Mouse (Mus musculus) gastrocnemius, postnatal 4 days (tissue): ENCODE results near the gene Slc37a4. TPM values are rescaled to one million over a fixed set of nuclear protein-coding genes. Genes with fewer than 3 reads are reported as not detected.
"Not testable (repeated sequence)": the region's sequence is repeated elsewhere in the genome, so short reads cannot be mapped to it uniquely, and the experiment has no call there.

ENCODE experiments used
- DNase-seq, 2 experiments: peaks; one replicate each; pipeline ENCODE4 v3.0.0; 2021 to 2022; ENCODE audit warnings: low spot score in 2 of 2, mixed read lengths in 2 of 2
- total RNA-seq, 2 experiments: library from RNA; stranded (reverse); gene quantifications; 2 replicates each; pipeline ENCODE4 v1.2.3; 2021

The Slc37a4 gene
- total RNA-seq, 2 experiments from 2014 or later = 58.2 to 68.3 TPM

DNA sequence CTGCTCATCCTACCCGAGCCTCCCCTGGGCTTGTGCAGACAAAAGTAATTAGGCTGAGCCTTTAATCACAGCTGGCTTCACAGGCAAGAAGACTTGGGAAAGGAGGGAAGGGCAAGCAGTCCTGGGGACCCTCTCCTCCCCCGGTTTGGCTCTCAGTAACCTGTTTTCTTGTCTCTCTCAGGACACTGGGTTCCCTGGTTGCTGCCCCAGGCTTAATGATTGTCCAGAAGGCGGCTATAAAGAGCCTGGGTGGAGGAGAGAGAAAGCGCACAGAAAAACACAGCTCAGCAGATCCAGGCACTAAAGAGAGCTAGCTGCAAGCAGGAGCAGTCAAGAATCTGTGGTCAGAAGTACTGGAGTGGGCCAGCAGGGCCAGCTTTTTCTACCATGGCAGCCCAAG is 1.4 kb downstream of the Slc37a4 start:
- no peak for DNase-seq

DNA sequence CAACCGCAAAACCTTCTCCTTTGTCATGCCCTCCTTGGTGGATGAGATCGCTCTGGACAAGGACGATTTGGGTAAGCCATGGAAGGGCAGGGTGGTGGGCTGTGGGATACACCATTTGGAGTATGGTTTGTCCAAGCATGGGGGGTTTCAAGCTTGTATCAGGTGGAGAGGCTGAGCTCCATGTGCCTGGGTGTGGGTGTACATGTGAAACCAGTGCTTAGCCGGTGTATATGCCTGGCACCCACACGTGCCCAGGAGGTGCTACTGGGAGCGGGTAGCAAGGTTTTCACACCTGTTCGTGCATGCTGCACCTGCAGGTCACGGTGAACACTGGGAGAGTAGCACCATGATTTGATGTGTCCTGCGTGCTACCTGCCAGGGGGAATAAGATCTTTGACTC is 1.9 kb downstream of the Slc37a4 start:
- DNase-seq = no peak

DNA sequence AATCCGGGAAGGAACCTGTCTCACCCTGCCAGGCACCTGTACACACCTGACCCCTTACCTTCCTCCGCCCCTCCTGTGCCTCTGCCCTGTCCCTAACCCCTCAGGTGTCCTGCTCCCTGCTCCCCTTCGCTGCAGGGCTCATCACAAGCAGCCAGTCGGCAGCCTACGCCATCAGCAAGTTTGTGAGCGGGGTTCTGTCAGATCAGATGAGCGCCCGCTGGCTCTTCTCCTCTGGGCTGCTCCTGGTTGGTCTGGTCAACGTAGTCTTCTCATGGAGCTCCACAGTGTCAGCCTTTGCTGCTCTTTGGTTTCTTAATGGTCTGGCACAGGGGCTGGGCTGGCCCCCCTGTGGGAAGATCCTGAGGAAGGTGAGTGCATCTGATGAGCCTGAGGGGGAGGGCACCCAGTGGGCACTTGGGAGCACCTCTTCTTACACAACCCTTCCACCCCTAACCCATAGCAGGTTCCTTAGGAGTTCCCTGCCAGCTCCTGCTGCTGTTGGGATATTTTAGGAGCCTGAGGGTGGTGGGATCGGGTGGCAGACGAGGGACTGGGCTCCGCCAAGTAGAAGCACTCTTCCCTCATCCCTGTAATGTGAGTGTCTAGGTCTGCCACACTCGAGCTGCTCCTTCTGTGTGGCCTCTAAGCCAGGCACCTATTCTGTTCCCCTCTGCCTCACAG is 2.6 kb downstream of the Slc37a4 start:
- DNase-seq = no peak

DNA sequence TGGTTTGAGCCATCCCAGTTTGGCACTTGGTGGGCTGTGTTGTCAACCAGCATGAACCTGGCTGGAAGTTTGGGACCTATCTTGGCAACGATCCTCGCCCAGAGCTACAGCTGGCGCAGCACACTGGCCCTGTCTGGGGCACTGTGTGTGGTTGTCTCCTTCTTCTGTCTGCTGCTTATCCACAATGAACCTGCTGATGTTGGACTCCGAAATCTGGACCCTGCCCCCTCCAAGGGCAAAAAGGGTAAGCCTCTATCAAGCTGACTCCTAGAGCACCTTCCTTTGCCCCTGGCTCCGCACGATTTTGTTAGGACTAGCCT is 3.1 kb downstream of the Slc37a4 start:
- no peak for DNase-seq

DNA sequence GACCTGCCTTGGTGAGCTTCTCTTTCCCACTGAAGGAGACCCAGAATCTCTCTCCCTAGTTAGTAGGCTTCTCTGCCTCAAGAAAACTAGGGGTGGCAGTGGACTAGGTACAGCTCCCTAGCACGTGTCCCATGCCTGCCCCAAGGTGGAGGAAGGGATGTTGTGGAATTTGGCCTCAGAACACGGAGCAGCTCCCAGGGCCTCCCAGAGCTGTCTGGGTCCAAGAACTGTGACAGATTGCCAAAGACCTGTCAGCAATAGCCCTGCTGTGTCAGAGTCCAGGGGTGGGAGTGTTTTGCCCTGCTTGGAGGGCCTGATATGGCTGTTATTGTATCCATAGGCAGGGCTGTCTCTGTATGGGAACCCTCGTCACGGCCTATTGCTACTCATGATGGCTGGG is 4.4 kb downstream of the Slc37a4 start:
- DNase-seq = no peak

DNA sequence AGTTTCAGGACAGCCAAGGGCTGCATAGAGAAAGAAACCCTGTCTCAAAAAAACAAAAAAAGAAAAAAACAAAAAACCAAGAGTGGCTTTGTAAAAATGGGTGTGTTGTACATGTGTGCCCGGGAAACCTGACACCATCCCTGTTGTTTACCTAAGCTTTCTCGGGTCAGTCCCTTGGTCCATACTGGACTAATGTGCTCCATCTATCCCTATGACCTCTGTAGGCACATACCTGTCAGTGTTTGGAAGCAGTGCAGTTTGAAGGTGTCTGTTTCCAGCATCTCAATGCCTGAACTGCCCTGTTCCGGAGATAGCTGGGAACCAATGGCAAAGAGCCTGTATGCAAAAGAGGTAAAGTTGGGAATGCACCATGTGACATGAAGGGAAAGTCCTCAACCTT is 8.4 kb downstream of the Slc37a4 start:
- DNase-seq = no peak

DNA sequence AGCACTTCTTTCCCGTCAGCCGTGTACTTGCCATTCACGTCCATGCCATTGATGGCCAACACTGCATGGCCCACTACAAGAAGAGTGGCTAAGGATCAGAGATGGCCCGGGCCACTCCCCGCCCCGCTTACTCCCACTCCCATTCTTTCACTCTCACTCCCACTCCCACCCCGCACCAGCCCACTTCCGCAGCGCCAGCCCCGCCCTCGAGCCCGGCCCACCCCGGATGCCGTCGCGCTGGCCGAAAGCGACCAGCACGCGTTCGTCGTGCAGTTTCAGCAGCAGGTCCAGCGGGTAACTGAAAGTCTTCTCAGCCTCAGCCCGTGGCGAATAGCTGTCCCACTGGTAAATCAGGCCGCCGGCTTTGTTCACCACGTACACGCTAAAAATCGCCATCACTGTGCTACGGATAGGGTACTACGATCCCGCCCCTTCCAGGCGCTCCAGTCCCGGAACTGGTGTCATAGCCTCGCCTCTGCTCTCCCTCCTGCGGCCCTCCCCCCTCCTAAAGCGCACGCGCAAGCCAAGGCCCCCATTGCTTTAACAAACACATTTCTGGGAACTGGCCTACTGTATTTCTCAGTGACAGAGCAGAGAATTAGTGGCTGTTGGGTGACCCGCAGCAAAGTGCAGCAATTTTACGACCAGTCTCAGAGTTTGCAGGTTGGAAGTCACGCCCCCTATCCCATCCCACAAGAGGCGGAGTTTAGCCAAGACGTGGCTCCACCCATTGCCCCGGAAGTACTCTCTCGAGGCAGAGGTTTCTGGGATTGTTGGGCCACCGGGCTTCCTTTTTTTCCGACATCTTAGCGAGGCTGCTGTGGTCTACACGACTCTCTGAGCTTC is 10.5 kb downstream of the Slc37a4 start, which contains the start of the genes Rps25 and Trappc4:
TSS of gene Rps25 (plus strand) at position 234 of the 846 bp plus-strand sequence.
TSS of gene Trappc4 (minus strand) at position 695 of the 846 bp plus-strand sequence.
- peak; percentile 82 to 93 for DNase-seq

DNA sequence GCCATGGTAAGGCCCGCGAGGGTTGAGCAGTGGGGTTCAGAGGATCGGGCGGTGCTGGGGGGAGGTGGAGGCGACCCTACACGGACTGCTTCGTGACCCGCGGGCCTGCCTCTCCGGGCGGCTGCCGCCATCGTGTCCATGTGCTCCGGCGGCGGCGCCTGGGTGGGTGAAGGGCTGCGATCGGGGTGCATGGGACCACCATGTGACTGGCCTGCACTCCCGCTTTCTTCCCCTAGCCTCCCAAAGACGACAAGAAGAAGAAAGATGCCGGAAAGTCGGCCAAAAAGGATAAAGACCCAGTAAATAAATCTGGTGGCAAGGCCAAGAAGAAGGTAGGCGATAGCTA is 11.1 kb downstream of the Slc37a4 start:
- no peak for DNase-seq

DNA sequence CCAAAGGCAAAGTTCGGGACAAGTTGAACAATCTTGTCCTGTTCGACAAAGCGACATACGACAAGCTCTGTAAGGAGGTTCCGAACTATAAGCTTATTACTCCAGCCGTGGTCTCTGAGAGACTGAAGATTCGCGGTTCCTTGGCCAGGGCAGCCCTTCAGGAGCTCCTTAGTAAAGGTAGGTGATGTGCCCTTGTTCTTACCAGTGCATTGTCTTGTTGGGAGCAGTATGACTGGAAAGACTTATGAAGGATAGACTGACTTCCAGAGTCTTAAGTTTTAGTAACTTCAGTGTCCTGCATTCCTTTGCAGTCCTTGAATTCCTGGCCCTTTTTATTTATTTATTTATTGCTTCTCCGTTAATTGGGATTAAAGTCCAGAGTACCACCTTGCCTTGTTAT is 12.0 kb downstream of the Slc37a4 start:
- not testable (repeated sequence) for DNase-seq

DNA sequence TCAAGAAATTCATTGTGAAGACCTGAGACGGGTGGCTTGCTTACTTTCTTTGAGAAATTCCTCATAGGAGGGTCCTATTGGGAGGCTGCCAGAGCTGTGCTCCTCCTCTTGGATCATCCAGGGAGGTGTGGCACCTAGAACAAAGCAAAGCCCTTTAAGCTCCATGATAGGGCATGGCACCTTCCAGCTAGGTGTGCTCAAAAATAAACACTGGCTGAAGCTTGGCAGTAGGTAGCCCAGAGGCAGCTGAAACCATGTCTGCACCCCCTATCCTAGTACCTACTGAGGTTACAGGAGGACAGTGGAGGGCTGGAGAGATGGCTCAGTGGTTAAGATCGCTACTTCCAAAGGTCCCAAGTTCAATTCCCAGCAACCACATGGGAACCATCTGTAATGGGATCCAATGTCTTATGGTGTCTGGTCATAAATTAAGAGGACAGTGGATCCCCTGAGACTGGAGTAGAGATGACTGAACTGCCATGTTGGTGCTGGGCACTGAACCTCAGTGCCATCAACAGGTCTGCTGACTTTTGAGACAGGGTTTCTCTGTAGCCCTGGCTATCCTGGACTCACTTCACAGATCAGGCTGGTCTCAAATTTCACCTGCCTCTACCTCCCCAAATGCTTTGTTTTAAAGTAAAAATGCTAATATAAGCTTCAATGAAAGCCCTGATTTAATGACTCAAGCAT is 14.1 kb downstream of the Slc37a4 start:
- no peak for DNase-seq

DNA sequence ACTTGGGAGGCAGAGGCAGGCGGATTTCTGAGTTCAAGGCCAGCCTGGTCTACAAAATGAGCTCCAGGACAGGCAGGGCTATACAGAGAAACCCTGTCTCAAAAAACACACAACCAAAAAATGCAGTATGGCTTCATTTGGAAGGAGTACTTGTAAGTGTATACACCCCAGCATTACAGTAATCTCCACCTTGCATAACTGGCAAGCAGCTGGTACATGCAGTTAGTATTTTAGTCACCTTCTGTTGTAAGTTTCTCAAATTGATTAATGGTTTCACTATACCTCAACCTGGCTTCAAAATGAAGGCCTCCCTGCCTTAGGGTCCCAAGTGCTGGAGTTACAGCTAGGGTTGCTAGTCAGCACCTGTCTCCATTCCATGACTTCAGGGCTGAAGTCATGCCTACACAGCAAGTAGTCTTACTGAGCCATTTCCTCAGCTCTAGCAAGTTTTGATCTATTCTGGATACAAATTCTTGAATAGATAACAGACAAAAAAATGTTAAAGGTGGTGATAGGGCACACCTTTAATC is 15.0 kb downstream of the Slc37a4 start:
- no peak for DNase-seq

DNA sequence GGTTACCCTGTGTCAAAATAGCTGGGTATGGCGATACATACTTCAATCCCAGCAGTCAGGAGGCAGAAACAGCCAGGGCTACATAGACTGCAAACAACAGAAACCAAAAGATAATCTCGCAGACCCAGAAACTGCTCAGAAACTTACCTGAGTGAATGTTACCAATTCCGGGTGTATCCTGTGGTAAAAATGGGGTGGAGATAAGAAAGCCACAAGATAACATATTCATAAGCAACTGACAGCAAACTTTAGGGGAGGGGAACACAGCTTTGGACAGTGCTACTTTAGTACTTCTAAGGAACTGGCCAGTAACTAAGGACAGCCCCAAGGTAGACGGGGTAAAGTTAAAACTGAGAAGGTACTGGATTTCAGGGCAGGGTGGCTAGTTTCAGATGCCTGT is 15.7 kb downstream of the Slc37a4 start:
- no peak for DNase-seq

DNA sequence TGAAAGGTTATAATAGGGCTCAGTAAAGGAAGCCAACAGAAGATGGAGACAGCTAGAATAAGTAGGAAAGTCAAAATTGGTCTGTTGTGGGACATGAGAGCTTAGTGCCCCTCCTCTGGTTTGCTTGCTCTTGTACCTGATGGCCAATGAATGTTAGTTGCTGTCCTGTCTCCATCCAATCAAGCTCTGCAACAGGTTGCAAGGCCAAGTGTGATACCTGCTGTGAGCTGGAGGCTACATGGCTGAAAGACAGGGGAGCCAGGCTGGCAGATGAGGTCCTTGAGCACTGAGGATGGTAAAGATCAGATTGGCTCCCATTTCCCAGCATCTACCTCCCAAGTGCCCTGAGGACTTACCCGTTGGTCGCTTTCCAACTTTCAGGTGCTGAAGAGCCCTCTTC is 16.1 kb downstream of the Slc37a4 start:
- no peak for DNase-seq

DNA sequence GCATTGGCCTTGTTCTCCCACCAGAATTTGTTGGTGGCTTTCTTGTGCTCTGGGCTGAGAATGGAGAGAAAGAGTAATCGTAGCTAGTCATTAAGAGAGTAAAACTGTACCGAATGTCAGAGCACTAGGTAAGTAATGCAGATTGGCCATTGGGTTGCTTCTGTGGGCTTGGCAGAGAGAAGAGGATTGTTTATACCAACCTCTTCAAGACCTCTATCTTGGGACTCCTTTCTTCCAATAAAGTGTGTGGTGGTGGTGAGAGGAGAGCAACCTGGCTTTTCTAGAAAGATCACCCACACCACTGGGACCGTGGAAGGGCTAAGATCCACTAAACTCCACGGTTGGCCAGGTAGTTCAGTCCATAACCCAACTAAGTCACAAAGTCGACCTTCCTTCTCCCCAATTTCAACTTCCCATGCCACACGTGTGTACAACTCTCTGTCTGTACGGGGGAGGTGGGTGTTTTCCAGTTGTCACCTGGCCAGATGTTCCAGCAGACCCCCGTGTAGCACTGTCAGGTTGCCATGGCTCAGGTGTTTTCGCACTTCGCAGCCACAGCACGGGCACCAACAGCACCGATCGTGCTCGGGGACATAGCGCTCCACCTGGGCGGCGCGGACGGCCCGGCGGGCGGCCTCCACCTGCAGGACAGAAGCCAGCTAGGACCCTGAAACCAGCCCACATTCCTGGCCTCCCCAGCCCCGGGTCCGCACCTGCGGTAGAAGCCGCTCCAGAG is 20.7 kb downstream of the Slc37a4 start:
- no peak for DNase-seq

DNA sequence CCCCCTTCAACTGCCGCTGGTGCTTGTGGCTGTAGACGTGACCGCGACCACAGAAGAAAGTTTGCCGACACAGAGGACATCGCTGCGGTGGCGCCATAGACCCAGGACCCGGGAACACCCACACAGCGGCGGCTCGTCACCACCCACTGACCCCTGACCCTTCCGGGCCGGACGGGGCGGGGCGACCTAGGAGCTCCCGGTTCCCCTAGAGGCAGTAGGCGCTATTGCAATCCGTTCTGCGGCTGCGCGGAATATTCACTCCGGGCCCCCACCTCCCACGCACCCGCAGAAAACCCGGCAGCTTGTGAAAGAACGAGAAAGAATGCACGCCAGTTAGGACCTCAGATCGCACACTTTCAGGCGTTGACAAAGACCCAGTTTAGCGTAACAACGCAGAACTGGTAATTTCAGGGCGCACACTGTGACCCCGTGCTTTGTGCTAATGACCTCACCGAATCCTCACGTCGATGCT is 21.3 kb downstream of the Slc37a4 start:
- peak; percentile 95 to 96 for DNase-seq

DNA sequence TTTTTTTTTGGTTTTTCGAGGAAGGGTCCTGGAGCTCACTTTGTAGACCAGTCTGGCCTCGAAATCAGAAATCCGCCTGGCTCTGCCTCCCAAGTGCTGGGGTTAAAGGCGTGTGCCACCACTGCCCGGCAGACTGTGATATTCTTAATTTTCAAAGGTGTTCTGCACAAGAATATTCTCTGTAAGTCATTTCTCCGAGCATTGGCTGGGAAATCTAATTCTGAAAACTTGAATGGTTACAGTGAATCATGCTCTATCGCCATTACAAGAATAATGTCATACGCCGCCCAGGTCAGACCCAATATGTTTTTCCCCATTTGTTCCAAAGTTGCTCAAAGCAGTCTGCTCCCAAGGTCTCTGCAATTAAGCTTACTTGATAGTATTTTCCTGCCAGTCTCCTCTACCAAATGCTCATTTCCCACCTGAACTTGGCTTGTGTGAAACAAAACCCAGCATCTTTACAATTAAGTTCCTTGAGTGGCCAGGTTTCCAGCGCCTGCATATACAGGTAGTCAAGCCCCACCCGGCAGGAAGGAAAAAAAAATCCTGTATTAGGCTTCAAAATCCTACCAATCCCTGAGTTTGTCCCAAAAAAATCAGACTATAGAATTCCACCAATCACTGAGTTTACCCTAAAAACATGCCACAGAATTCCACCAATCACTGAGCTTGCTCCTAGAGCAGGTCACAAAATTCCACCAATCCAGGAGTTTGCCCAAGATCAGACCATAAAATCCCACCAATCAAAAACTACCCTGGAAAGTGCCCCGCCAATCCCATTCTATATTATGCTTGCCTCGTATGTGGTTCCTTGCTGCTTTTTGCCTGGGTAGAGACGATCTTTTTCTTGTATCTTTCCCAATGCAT is 22.1 kb downstream of the Slc37a4 start, which contains the start of gene Ccdc84:
TSS of gene Ccdc84 (minus strand) at position 51 of the 867 bp plus-strand sequence.
- no peak for DNase-seq

DNA sequence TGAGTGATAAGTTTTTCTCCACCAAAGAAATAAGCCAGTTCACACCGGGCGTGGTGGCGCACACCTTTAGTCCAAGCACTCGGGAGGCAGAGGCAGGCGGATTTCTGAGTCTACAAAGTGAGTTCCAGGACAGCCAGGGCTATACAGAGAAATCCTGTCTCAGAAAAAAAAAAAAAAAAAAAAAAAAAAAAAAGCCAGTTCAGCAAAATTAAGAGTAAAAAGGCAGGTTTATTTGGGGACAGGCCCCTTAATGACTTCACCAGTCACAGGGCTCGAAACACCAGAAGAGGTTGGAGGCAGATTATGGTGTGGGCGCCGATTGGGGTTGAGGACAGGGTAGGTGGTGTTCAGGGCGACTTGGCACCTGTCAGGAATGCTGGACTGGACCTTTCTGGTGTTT is 23.1 kb downstream of the Slc37a4 start:
- not testable (repeated sequence) for DNase-seq

DNA sequence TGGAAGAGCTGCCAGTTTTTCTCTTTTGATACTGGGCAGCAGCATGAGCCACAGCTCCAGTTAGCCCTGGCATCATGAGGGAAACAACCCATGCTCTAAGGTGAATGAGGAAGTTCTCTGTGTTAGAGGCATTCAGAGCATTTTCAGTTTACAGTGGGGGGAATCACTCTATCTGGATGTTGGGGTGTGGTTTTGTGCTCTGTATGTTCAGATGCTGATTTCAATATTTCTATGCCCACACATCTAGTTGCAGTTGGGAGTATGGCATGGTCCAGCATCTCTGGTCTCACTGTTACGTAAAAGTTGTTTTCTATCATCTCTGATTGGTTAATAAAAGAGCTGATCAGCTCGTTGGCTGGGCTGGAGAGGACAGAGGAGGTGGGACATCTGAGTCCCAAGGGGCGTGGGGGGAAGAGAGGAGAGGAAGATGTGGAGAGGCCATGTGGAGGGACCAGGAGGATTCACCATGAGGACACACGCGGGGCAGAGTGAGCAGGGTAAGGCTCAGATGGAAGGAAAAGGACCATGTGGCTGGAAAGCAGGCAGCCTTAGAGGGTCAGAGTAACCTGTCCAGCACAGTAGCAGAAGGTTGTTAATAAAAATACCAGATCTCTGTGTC is 23.7 kb downstream of the Slc37a4 start:
- DNase-seq = no peak

DNA sequence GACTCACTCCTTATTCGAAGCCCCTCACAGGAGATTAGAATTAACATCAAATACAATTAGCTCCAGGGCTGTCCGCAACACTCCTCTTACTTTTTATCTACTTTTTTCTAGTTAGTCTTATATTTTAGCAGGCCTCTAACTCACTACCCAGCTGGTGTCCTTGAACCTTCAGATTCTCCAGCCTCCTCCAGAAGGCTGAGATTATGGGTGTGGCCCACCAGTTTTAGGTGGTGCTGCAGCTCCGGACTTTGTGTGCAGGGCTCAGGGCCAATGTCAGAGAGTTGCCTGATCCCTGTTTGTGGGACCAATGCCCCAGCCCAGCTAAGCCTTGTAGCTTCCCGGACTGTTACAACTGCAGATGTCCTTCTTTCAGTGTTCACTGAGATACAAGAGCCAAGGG is 26.9 kb downstream of the Slc37a4 start:
- no peak for DNase-seq
